18 mouse cellular contexts compared by ENCODE assay signal in the genomic region with DNA sequence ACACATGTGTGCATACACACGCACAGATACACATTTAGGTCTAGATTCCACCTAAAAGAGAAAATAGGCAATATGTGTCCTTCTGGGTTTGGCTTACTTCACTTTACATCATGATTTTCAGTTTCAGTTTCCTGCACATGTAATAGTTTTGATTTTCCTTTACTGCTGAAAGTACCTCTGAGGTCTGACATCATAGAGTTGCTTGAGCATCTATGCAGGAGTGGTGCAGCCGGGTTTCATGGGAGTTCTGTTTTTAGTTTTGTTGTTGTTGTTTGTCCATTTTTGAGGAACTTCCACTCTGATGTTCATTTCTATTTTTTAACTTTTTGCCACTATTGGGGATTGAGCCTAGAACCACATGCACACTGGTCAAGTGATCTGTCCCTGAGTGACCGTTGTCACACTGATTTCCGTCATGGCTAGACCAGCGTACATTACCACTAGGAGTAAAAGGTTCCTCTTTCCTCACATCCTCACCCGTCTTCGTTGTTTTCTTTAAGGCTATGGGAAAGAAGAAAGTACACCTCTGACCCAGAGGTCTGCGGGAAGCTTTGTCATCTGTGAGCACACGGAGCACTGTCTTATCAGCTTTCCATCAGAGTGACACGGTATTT. TPM values are rescaled to one million over a fixed set of nuclear protein-coding genes. Genes with fewer than 3 reads are reported as not detected.
A peak's percentile ranks its signal among the peaks of the same experiment; 100 is the strongest.
DNase-seq lines count a peak whose midpoint lies in the region; ATAC-seq lines count a peak whose summit lies in the region.
"Had no signal": no experiment of that assay in that cellular context is flagged by ENCODE, and none has a peak within 500 bp of the region (broad histone marks: within the 10 kb centered on the region; RNA-seq: fewer than 3 reads in every experiment).

No protein-coding gene starts in this region.

- no peaks in the 10 kb centered on the region for H3K9me3 ChIP-seq in forebrain, embryonic 12.5 days
- H3K9me3 ChIP-seq: limb, embryonic 10.5 days; lung, embryonic 15.5 days; midbrain, embryonic 10.5 days; stomach, embryonic 15.5 days had no signal

- WGBS in forebrain, embryonic 12.5 days: 84% methylated on average over 10 of the region's 10 CpGs

- peaks cover 10% of the 10 kb centered on the region; the same call in 1 of the 2 replicates for H3K4me1 ChIP-seq in forebrain, embryonic 12.5 days

- no peak overlapping the region for H3K9ac ChIP-seq in forebrain, embryonic 12.5 days
- H3K9ac ChIP-seq: lung, embryonic 15.5 days; stomach, embryonic 15.5 days had no signal

- no peak overlapping the region for H3K4me2 ChIP-seq in forebrain, embryonic 12.5 days
- H3K4me2 ChIP-seq: lung, embryonic 15.5 days; stomach, embryonic 15.5 days had no signal

- ATAC-seq in megakaryocyte, adult 5-6 weeks (ENCODE audit: poor library complexity, severe bottlenecking): peak; percentile 19
- no peak for ATAC-seq in forebrain, embryonic 12.5 days (ENCODE audit: low FRiP score)
- ATAC-seq: forebrain, embryonic 16.5 days had no signal

- H3K4me3 ChIP-seq in forebrain, embryonic 12.5 days (replicated peaks): no peak overlapping the region
- H3K4me3 ChIP-seq: left cerebral cortex, adult 2 months; limb, embryonic 10.5 days; lung, embryonic 15.5 days; midbrain, embryonic 10.5 days; stomach, embryonic 15.5 days had no signal

- peak; percentile 41 for DNase-seq in lung, postnatal 36 days
- DNase-seq in lung, adult 18-20 months: no peak
- peak; percentile 76 for DNase-seq in induced T-regulatory cell, adult 2 months (ENCODE audit: low read depth)
- DNase-seq in natural killer cell, adult 2 months (ENCODE audit: low spot score in 2 of 2): no peak
- no peak for DNase-seq in cerebellum, postnatal 36 days
- no peak for DNase-seq in testis, postnatal 10 days (ENCODE audit: low spot score)
- DNase-seq: adrenal gland, adult 8-10 months; cerebellum, adult 11-12 months; cerebellum, postnatal 25 days had no signal

- H3K27me3 ChIP-seq in forebrain, embryonic 12.5 days: no peaks in the 10 kb centered on the region
- H3K27me3 ChIP-seq: lung, embryonic 15.5 days; stomach, embryonic 15.5 days had no signal

- no peak overlapping the region for H3K27ac ChIP-seq in forebrain, embryonic 12.5 days
- H3K27ac ChIP-seq: left cerebral cortex, adult 2 months; limb, embryonic 10.5 days; lung, embryonic 15.5 days; midbrain, embryonic 10.5 days; stomach, embryonic 15.5 days had no signal

- no peaks in the 10 kb centered on the region for H3K36me3 ChIP-seq in forebrain, embryonic 12.5 days (replicated peaks)
- H3K36me3 ChIP-seq: limb, embryonic 10.5 days; lung, embryonic 15.5 days; midbrain, embryonic 10.5 days; stomach, embryonic 15.5 days had no signal

RNA-seq across cellular contexts. Expression of gene Ccrl2, which starts 1.7 kb away (rescaled TPM):
- total RNA-seq in megakaryocyte, adult 5-6 weeks (2015): 3.7 and 8.9 TPM in 2 replicates
- 4.3 and 11.1 TPM in 2 replicates for total RNA-seq in megakaryocyte, adult 5-6 weeks (2017)
- 0.69 and 0.91 TPM in 2 replicates for polyA plus RNA-seq in forebrain, embryonic 12.5 days (2016; fragmentation: Nextera tagmentation; extraction: Ambion mirVana)
- polyA plus RNA-seq: C2C12 had no signal

RNA-seq across cellular contexts. Expression of gene Ltf, which starts 40.0 kb away (rescaled TPM):
- total RNA-seq in megakaryocyte, adult 5-6 weeks (2015): 1,347 and 1,763 TPM in 2 replicates
- total RNA-seq in megakaryocyte, adult 5-6 weeks (2017): 1,568 and 2,380 TPM in 2 replicates
- 0.68 and 0.85 TPM in 2 replicates for polyA plus RNA-seq in forebrain, embryonic 12.5 days (2016; fragmentation: Nextera tagmentation; extraction: Ambion mirVana)
- polyA plus RNA-seq: C2C12; limb, embryonic 10.5 days; midbrain, embryonic 10.5 days had no signal

RNA-seq across cellular contexts. Expression of gene Lrrfip2, which starts 58.3 kb away (rescaled TPM):
- 77.9 and 85.2 TPM in 2 replicates for total RNA-seq in megakaryocyte, adult 5-6 weeks (2015)
- total RNA-seq in megakaryocyte, adult 5-6 weeks (2017): 137 and 138 TPM in 2 replicates
- 48.8 and 52.8 TPM in 2 replicates for polyA plus RNA-seq in forebrain, embryonic 12.5 days (2016; fragmentation: Nextera tagmentation; extraction: Ambion mirVana)

Comparison
In these comparisons a context has a peak if more than half of its experiments do, and no peak if none do; other contexts are left out.
1. DNase-seq: peak in lung, postnatal 36 days (single experiment) and induced T-regulatory cell, adult 2 months (single experiment); none in lung, adult 18-20 months (0 of 2), natural killer cell, adult 2 months (0 of 2), cerebellum, postnatal 36 days (0 of 2) and testis, postnatal 10 days (single experiment).